ENCODE assay signal across 9 mouse cellular contexts in the genomic region with DNA sequence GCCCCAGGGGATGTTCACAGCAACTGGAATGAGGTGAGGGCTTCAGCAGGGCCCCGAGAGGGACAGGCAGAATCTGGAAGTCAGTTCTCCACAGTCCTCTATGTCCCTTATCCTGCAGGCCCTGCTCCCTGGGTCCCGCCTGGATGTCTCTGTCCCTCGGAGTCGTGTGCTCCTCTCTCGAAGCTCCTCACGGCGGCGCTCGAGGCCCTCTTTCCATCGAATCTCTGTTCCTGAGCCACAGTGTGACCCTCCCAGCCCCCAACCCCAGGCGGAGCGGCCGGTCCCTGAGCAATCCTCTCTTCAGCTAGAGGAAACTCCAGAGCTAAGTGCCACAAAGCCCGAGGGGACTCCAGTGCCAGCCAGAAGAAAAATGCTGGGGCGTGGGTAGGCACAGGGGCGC. TPM values are rescaled to one million over a fixed set of nuclear protein-coding genes. Genes with fewer than 3 reads are reported as not detected.
DNase-seq lines count a peak whose midpoint lies in the region; ATAC-seq and TF ChIP-seq lines count a peak whose summit lies in the region.
"Had no signal": no experiment of that assay in that cellular context is flagged by ENCODE, and none has a peak within 500 bp of the region (broad histone marks: within the 10 kb centered on the region; RNA-seq: fewer than 3 reads in every experiment).

No protein-coding gene starts in this region.

- peak; percentile 20 to 27 for DNase-seq in cerebellum, postnatal 36 days
- DNase-seq in cerebellum, adult 9-10 months: no peak
- peak; percentile 78 for DNase-seq in adrenal gland, postnatal 10 days
- DNase-seq in gastrocnemius, adult 2 months: peak; percentile 73
- DNase-seq in liver, postnatal 0 days: peak; percentile 66
- peak; percentile 50 for DNase-seq in ovary, postnatal 10 days (ENCODE audit: low spot score)
- no peak for DNase-seq in natural killer cell, adult 2 months (ENCODE audit: low spot score in 2 of 2)

- no peak for TF ChIP-seq EP300 in liver, postnatal 0 days (IDR thresholded peaks at IDR 0.05; ENCODE audit: low read depth)

- TF ChIP-seq CTCF in gastrocnemius, adult 2 months (IDR thresholded peaks at IDR 0.05): peak; percentile 60
- TF ChIP-seq CTCF in intestine, postnatal 0 days (IDR thresholded peaks at IDR 0.05; ENCODE audit: low read depth): peak; percentile 86
- TF ChIP-seq CTCF in liver, postnatal 0 days (IDR thresholded peaks at IDR 0.05; ENCODE audit: low read depth): peak; percentile 73

- 0 out of 2 replicates have a peak, but pooled peaks cover 2% of the 10 kb centered on the region for H3K27me3 ChIP-seq in intestine, postnatal 0 days (replicated peaks; ENCODE audit: control insufficient read depth, insufficient read depth, low read length)
- H3K27me3 ChIP-seq in liver, postnatal 0 days (ENCODE audit: insufficient read depth, low read length): no peaks in the 10 kb centered on the region

- peak overlapping the region; percentile 52 for H3K4me3 ChIP-seq in gastrocnemius, adult 2 months
- no peak overlapping the region for H3K4me3 ChIP-seq in intestine, postnatal 0 days (ENCODE audit: low read depth, low read length)
- H3K4me3 ChIP-seq in liver, postnatal 0 days (ENCODE audit: low read depth, low read length): no peak overlapping the region

- ATAC-seq in intestine, postnatal 0 days: no peak
- ATAC-seq in liver, postnatal 0 days: no peak

- WGBS in intestine, postnatal 0 days: 17% methylated on average over 16 of the region's 16 CpGs
- WGBS in liver, postnatal 0 days (ENCODE audit: insufficient replicate concordance): 20% methylated on average over 16 of the region's 16 CpGs

- H3K9me3 ChIP-seq in intestine, postnatal 0 days (ENCODE audit: control insufficient read depth): no peaks in the 10 kb centered on the region
- H3K9me3 ChIP-seq in liver, postnatal 0 days (ENCODE audit: low read length): no peaks in the 10 kb centered on the region

- H3K4me1 ChIP-seq in intestine, postnatal 0 days (replicated peaks; ENCODE audit: control insufficient read depth, insufficient read depth, low read length): no peaks in the 10 kb centered on the region
- H3K4me1 ChIP-seq in liver, postnatal 0 days (ENCODE audit: insufficient read depth): peaks cover 8% of the 10 kb centered on the region

- intact Hi-C loops in gastrocnemius, adult 2 months (cut with DNase I): loop anchor here (2.0 kb wide), 1 partner anchor 49 kb away; no protein-coding TSS in a partner anchor

- H3K4me2 ChIP-seq in intestine, postnatal 0 days (replicated peaks; ENCODE audit: low read depth): 0 out of 2 replicates have a peak overlapping the region, but pooled peaks have one; percentile 21
- 0 out of 2 replicates have a peak overlapping the region, but pooled peaks have one; percentile 23 for H3K4me2 ChIP-seq in liver, postnatal 0 days (ENCODE audit: low read depth, low read length)

- H3K27ac ChIP-seq in gastrocnemius, adult 2 months: peak overlapping the region; percentile 58
- no peak overlapping the region for H3K27ac ChIP-seq in intestine, postnatal 0 days (ENCODE audit: low read depth, low read length)
- 0 out of 2 replicates have a peak overlapping the region, but pooled peaks have one; percentile 29 for H3K27ac ChIP-seq in liver, postnatal 0 days (ENCODE audit: low read depth)

- H3K36me3 ChIP-seq in intestine, postnatal 0 days (ENCODE audit: control insufficient read depth, insufficient read depth): no peaks in the 10 kb centered on the region
- no peaks in the 10 kb centered on the region for H3K36me3 ChIP-seq in liver, postnatal 0 days (replicated peaks; ENCODE audit: insufficient read depth, low read length)

- H3K9ac ChIP-seq in intestine, postnatal 0 days (ENCODE audit: low read depth, low read length): no peak overlapping the region
- peak overlapping the region; percentile 21; the same call in 1 of the 2 replicates for H3K9ac ChIP-seq in liver, postnatal 0 days (replicated peaks)

RNA-seq across cellular contexts. Expression of gene Cln3, which starts 2.2 kb away (rescaled TPM):
- total RNA-seq in adrenal gland, postnatal 10 days (2021): 10 to 100 TPM; 26.1 to 36.1 TPM
- 10 to 100 TPM in 1 of 2 experiments, 1 to 10 TPM in 1; 9.1 to 13.4 TPM for total RNA-seq in gastrocnemius, adult 2 months (2021)
- polyA plus RNA-seq in intestine, postnatal 0 days (2015; fragmentation: Nextera tagmentation; extraction: Ambion mirVana): 62.9 and 66.6 TPM in 2 replicates
- 12.3 and 14.6 TPM in 2 replicates for polyA plus RNA-seq in liver, postnatal 0 days (2015; fragmentation: Nextera tagmentation; extraction: Ambion mirVana)

RNA-seq across cellular contexts. Expression of gene Apobr, which starts 3.0 kb away (rescaled TPM):
- 1 to 10 TPM; 2.1 to 2.2 TPM for total RNA-seq in adrenal gland, postnatal 10 days (2021)
- under 1 TPM; 0.38 to 0.78 TPM for total RNA-seq in gastrocnemius, adult 2 months (2021)
- polyA plus RNA-seq in intestine, postnatal 0 days (2015; fragmentation: Nextera tagmentation; extraction: Ambion mirVana): 0.44 and 0.57 TPM in 2 replicates
- polyA plus RNA-seq in liver, postnatal 0 days (2015; fragmentation: Nextera tagmentation; extraction: Ambion mirVana): 3.0 and 4.0 TPM in 2 replicates

RNA-seq across cellular contexts. Expression of gene Il27, which starts 7.0 kb away (rescaled TPM):
- total RNA-seq in adrenal gland, postnatal 10 days (2021): not detected
- not detected for total RNA-seq in gastrocnemius, adult 2 months (2021)
- polyA plus RNA-seq in intestine, postnatal 0 days (2015; fragmentation: Nextera tagmentation; extraction: Ambion mirVana): 0.14 TPM in 1 of 2 replicates, not detected in the other
- 0.18 and 0.21 TPM in 2 replicates for polyA plus RNA-seq in liver, postnatal 0 days (2015; fragmentation: Nextera tagmentation; extraction: Ambion mirVana)
- polyA plus RNA-seq: gonadal fat pad, adult 2 months had no signal

RNA-seq across cellular contexts. Expression of gene Eif3c, which starts 21.6 kb away (rescaled TPM):
- total RNA-seq in adrenal gland, postnatal 10 days (2021): 100 to 1,000 TPM; 214 to 223 TPM
- 100 to 1,000 TPM; 153 to 163 TPM for total RNA-seq in gastrocnemius, adult 2 months (2021)
- polyA plus RNA-seq in intestine, postnatal 0 days (2015; fragmentation: Nextera tagmentation; extraction: Ambion mirVana): 141 and 150 TPM in 2 replicates
- polyA plus RNA-seq in liver, postnatal 0 days (2015; fragmentation: Nextera tagmentation; extraction: Ambion mirVana): 78.4 and 90.9 TPM in 2 replicates

RNA-seq across cellular contexts. Expression of gene Nupr1, which starts 42.9 kb away (rescaled TPM):
- 10 to 100 TPM; 14.9 to 19.9 TPM for total RNA-seq in adrenal gland, postnatal 10 days (2021)
- total RNA-seq in gastrocnemius, adult 2 months (2021): 10 to 100 TPM in 1 of 2 experiments, 1 to 10 TPM in 1; 8.8 to 10.9 TPM
- polyA plus RNA-seq in intestine, postnatal 0 days (2015; fragmentation: Nextera tagmentation; extraction: Ambion mirVana): 28.2 and 30.8 TPM in 2 replicates
- 4.0 and 4.5 TPM in 2 replicates for polyA plus RNA-seq in liver, postnatal 0 days (2015; fragmentation: Nextera tagmentation; extraction: Ambion mirVana)

Comparison
In these comparisons a context has a peak if more than half of its experiments do, and no peak if none do; other contexts are left out.
1. DNase-seq: peak in cerebellum, postnatal 36 days (2 of 2), adrenal gland, postnatal 10 days (single experiment), gastrocnemius, adult 2 months (single experiment), liver, postnatal 0 days (single experiment) and ovary, postnatal 10 days (single experiment); none in cerebellum, adult 9-10 months (single experiment) and natural killer cell, adult 2 months (0 of 2).
2. Peak in every context shown above with its lines, with median percentiles within 50 percentile points of each other: CTCF ChIP-seq.